Mouse (Mus musculus): ENCODE results near the gene Tmem98.

DNA sequence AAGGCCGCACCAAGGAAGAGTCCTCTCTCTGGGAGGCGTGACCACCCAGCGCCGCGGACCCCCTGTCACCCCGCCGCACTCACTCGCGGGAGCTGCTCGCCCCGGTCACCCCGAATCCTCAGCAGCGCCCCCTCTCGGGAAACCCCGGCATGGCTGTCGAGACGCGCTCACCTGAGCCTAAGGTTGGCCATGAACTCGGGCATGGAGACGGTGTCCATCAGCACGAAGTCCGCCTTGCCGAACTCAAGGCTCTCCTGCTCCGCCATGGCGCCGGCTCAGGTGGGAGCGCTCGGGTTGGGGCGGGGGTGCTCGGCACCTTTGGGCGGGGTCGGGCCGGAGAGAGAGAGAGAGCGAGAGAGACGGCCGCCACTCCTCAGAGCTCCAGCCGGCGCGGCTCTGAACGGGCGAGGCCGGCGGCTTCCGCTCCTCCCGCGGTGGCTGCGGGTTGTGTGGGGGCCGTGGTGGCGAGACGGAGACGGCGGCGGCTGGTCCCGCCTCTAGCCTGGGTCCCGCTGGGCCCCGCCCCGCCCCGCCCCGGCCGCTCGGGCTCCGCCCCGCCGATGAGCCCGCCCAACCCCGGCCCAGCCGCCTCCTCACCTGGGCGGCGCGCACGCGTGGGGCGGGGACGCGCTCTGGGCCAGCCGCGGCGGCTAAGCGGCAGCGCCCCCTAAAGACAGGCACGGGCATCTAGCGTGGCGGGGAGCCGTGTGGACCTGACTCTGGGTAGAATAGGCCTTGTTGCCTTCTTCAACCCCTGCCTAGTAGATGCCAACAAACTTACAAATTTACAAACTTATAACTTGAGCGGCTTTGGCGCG lies 30.2 kb upstream of the Tmem98 start, which contains the start of gene Myo1d:
- TF ChIP-seq CTCF (IDR thresholded peaks at IDR 0.05; ENCODE audit: borderline replicate concordance, insufficient read depth, low read length) (peak; percentile 79), POLR2A (IDR thresholded peaks at IDR 0.05; ENCODE audit: low read depth, low read length) (peak; percentile 90)
